In the genomic region with DNA sequence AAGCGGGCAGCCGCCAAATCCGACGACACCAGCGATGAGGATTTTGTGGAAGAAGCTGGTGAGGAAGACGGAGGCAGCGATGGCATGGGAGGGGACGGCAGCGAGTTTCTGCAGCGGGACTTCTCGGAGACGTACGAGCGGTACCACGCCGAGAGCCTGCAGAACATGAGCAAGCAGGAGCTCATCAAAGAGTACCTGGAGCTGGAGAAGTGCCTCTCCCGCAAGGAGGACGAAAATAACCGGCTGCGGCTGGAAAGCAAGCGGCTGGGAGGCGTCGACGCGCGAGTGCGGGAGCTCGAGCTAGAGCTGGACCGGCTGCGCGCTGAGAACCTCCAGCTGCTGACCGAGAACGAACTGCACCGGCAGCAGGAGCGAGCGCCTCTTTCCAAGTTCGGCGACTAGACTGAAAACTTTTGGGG, we compare ENCODE assay signal across 8 mouse cellular contexts. TPM values are rescaled to one million over a fixed set of nuclear protein-coding genes. Genes with fewer than 3 reads are reported as not detected.
DNase-seq lines count a peak whose midpoint lies in the region; ATAC-seq and TF ChIP-seq lines count a peak whose summit lies in the region.

No protein-coding gene starts in this region.

- no peaks in the 10 kb centered on the region for H3K27me3 ChIP-seq in thymus, adult 2 months (ENCODE audit: control insufficient read depth, insufficient read depth, low read length)
- no peaks in the 10 kb centered on the region for H3K27me3 ChIP-seq in heart, embryonic 15.5 days
- H3K27me3 ChIP-seq in limb, embryonic 15.5 days = no peaks in the 10 kb centered on the region; the same call in 1 of the 2 replicates

- no peak for TF ChIP-seq POLR2A in thymus, adult 2 months (IDR thresholded peaks at IDR 0.05; ENCODE audit: control insufficient read depth, extremely low read depth, insufficient read depth, low read length, poor library complexity)

- H3K4me3 ChIP-seq in thymus, adult 2 months (ENCODE audit: control insufficient read depth, insufficient read depth, low read length) = peak overlapping the region; percentile 71
- H3K4me3 ChIP-seq in heart, embryonic 15.5 days = peak overlapping the region; percentile 76
- H3K4me3 ChIP-seq in limb, embryonic 15.5 days = peak overlapping the region; percentile 67

- TF ChIP-seq CTCF in thymus, adult 2 months (IDR thresholded peaks at IDR 0.05; ENCODE audit: borderline replicate concordance, control insufficient read depth, extremely low read depth, insufficient read depth, low read length, poor library complexity) = 0 out of 2 replicates have a peak, but pooled peaks have one; percentile 54

- ATAC-seq in heart, embryonic 15.5 days (replicated peaks; ENCODE audit: insufficient number of reproducible peaks, insufficient read depth, low FRiP score, low read depth) = no peak
- ATAC-seq in limb, embryonic 15.5 days (ENCODE audit: insufficient number of reproducible peaks, low FRiP score, low TSS enrichment, low read depth) = no peak

- no peaks in the 10 kb centered on the region for H3K9me3 ChIP-seq in heart, embryonic 15.5 days (replicated peaks)
- no peaks in the 10 kb centered on the region for H3K9me3 ChIP-seq in limb, embryonic 15.5 days

- H3K36me3 ChIP-seq in thymus, adult 2 months (ENCODE audit: control insufficient read depth, insufficient read depth, low read length) = no peaks in the 10 kb centered on the region
- no peaks in the 10 kb centered on the region for H3K36me3 ChIP-seq in heart, embryonic 15.5 days
- H3K36me3 ChIP-seq in limb, embryonic 15.5 days = no peaks in the 10 kb centered on the region

- peak overlapping the region; percentile 85 for H3K9ac ChIP-seq in heart, embryonic 15.5 days
- H3K9ac ChIP-seq in limb, embryonic 15.5 days = peak overlapping the region; percentile 72

- peak; percentile 65 for DNase-seq in adrenal gland, postnatal 14 days
- no peak for DNase-seq in adrenal gland, postnatal 10 days
- no peak for DNase-seq in thymus, adult 2 months
- no peak for DNase-seq in thymus, postnatal 25 days
- DNase-seq in neural tube, embryonic 10.5 days (ENCODE audit: extremely low spot score, low spot score) = peak; percentile 70
- DNase-seq in layer of hippocampus, postnatal 14 days (ENCODE audit: low spot score in 2 of 2) = no peak

- H3K4me2 ChIP-seq in heart, embryonic 15.5 days = peak overlapping the region; percentile 96
- peak overlapping the region; percentile 83 for H3K4me2 ChIP-seq in limb, embryonic 15.5 days

- under 1% methylated on average over 38 of the region's 38 CpGs for WGBS in thymus, adult 2 months
- under 1% methylated on average over 38 of the region's 38 CpGs for WGBS in heart, embryonic 15.5 days
- under 1% methylated on average over 38 of the region's 38 CpGs for WGBS in limb, embryonic 15.5 days

- no peak overlapping the region for H3K27ac ChIP-seq in thymus, adult 2 months (ENCODE audit: control insufficient read depth, insufficient read depth, low read length)
- peak overlapping the region; percentile 91 for H3K27ac ChIP-seq in heart, embryonic 15.5 days
- peak overlapping the region; percentile 94 for H3K27ac ChIP-seq in limb, embryonic 15.5 days

- peaks cover 8% of the 10 kb centered on the region for H3K4me1 ChIP-seq in thymus, adult 2 months (replicated peaks; ENCODE audit: control insufficient read depth, insufficient read depth, low read length)
- H3K4me1 ChIP-seq in heart, embryonic 15.5 days (replicated peaks) = peaks cover 31% of the 10 kb centered on the region
- peaks cover 31% of the 10 kb centered on the region for H3K4me1 ChIP-seq in limb, embryonic 15.5 days

RNA-seq across cellular contexts. Expression of a gene that starts 1.6 kb away (rescaled TPM):
- total RNA-seq in adrenal gland, postnatal 14 days (2021) = 57.8 and 62.1 TPM in 2 replicates
- 10 to 100 TPM; 49.6 to 50.1 TPM for total RNA-seq in adrenal gland, postnatal 10 days (2021)
- polyA plus RNA-seq in thymus, adult 2 months (2012; rRNA removed) = 18.2 and 18.4 TPM in 2 replicates
- 2.6 and 3.0 TPM in 2 replicates for polyA plus RNA-seq in heart, embryonic 15.5 days (2015; fragmentation: Nextera tagmentation; extraction: Ambion mirVana)
- 5.0 and 5.8 TPM in 2 replicates for polyA plus RNA-seq in limb, embryonic 15.5 days (2015; fragmentation: Nextera tagmentation; extraction: Ambion mirVana)
- 10 to 100 TPM; 50.8 to 53.8 TPM for total RNA-seq in layer of hippocampus, postnatal 14 days (2021)

RNA-seq across cellular contexts. Expression of a gene that starts 14.6 kb away (rescaled TPM):
- total RNA-seq in adrenal gland, postnatal 14 days (2021) = 3.9 and 5.6 TPM in 2 replicates
- total RNA-seq in adrenal gland, postnatal 10 days (2021) = 1 to 10 TPM; 4.8 to 8.9 TPM
- 4.9 and 6.9 TPM in 2 replicates for polyA plus RNA-seq in thymus, adult 2 months (2012; rRNA removed)
- polyA plus RNA-seq in heart, embryonic 15.5 days (2015; fragmentation: Nextera tagmentation; extraction: Ambion mirVana) = 5.5 and 6.4 TPM in 2 replicates
- polyA plus RNA-seq in limb, embryonic 15.5 days (2015; fragmentation: Nextera tagmentation; extraction: Ambion mirVana) = 11.7 and 12.2 TPM in 2 replicates
- 10 to 100 TPM; 11.2 to 16.1 TPM for total RNA-seq in layer of hippocampus, postnatal 14 days (2021)

RNA-seq across cellular contexts. Expression of a gene that starts 16.1 kb away (rescaled TPM):
- total RNA-seq in adrenal gland, postnatal 14 days (2021) = 77.8 and 84.9 TPM in 2 replicates
- 10 to 100 TPM; 81.0 to 94.7 TPM for total RNA-seq in adrenal gland, postnatal 10 days (2021)
- polyA plus RNA-seq in thymus, adult 2 months (2012; rRNA removed) = 28.8 and 29.5 TPM in 2 replicates
- polyA plus RNA-seq in heart, embryonic 15.5 days (2015; fragmentation: Nextera tagmentation; extraction: Ambion mirVana) = 18.5 and 23.7 TPM in 2 replicates
- polyA plus RNA-seq in limb, embryonic 15.5 days (2015; fragmentation: Nextera tagmentation; extraction: Ambion mirVana) = 27.8 and 34.6 TPM in 2 replicates
- total RNA-seq in layer of hippocampus, postnatal 14 days (2021) = 10 to 100 TPM; 71.0 to 80.3 TPM

RNA-seq across cellular contexts. Expression of a gene that starts 16.1 kb away (rescaled TPM):
- total RNA-seq in adrenal gland, postnatal 14 days (2021) = 9.3 and 11.2 TPM in 2 replicates
- total RNA-seq in adrenal gland, postnatal 10 days (2021) = 10 to 100 TPM in 1 of 2 experiments, 1 to 10 TPM in 1; 8.7 to 11.0 TPM
- polyA plus RNA-seq in thymus, adult 2 months (2012; rRNA removed) = 3.9 and 5.4 TPM in 2 replicates
- polyA plus RNA-seq in heart, embryonic 15.5 days (2015; fragmentation: Nextera tagmentation; extraction: Ambion mirVana) = 11.0 and 11.8 TPM in 2 replicates
- polyA plus RNA-seq in limb, embryonic 15.5 days (2015; fragmentation: Nextera tagmentation; extraction: Ambion mirVana) = 6.5 and 7.6 TPM in 2 replicates
- 10 to 100 TPM in 1 of 2 experiments, 1 to 10 TPM in 1; 9.7 to 10.3 TPM for total RNA-seq in layer of hippocampus, postnatal 14 days (2021)

RNA-seq across cellular contexts. Expression of a gene that starts 53.3 kb away (rescaled TPM):
- total RNA-seq in adrenal gland, postnatal 14 days (2021) = 14.4 and 30.4 TPM in 2 replicates
- total RNA-seq in adrenal gland, postnatal 10 days (2021) = 10 to 100 TPM; 17.7 to 20.5 TPM
- polyA plus RNA-seq in thymus, adult 2 months (2012; rRNA removed) = 235 and 264 TPM in 2 replicates
- 1.5 and 4.6 TPM in 2 replicates for polyA plus RNA-seq in heart, embryonic 15.5 days (2015; fragmentation: Nextera tagmentation; extraction: Ambion mirVana)
- 2.4 and 3.0 TPM in 2 replicates for polyA plus RNA-seq in limb, embryonic 15.5 days (2015; fragmentation: Nextera tagmentation; extraction: Ambion mirVana)
- total RNA-seq in layer of hippocampus, postnatal 14 days (2021) = 100 to 1,000 TPM; 120 to 128 TPM

Comparison
In these comparisons a context has a peak if more than half of its experiments do, and no peak if none do; other contexts are left out.
1. DNase-seq: peak in adrenal gland, postnatal 14 days (single experiment) and neural tube, embryonic 10.5 days (single experiment); none in adrenal gland, postnatal 10 days (single experiment), thymus, adult 2 months (single experiment), thymus, postnatal 25 days (single experiment) and layer of hippocampus, postnatal 14 days (0 of 2).
2. Peak in every context shown above with its lines, with median percentiles within 50 percentile points of each other: H3K4me3 ChIP-seq.